8 mouse cellular contexts compared by ENCODE assay signal in genomic region chr1:85794106-85794771, GRCm38 (mm10). TPM values are rescaled to one million over a fixed set of nuclear protein-coding genes. Genes with fewer than 3 reads are reported as not detected.
DNase-seq lines count a peak whose midpoint lies in the region; ATAC-seq lines count a peak whose summit lies in the region.

No protein-coding gene starts in this region.

- H3K4me3 ChIP-seq in liver, embryonic 15.5 days (replicated peaks), result peak overlapping the region; percentile 96

- peak; percentile 62 for ATAC-seq in activated CD4-positive, CD25-positive, alpha-beta regulatory T cell, adult 4 months
- peak; percentile 69 for ATAC-seq in liver, embryonic 15.5 days (ENCODE audit: insufficient read depth)

- 0 out of 2 replicates have a peak, but pooled peaks cover 3% of the 10 kb centered on the region for H3K27me3 ChIP-seq in liver, embryonic 15.5 days

- H3K36me3 ChIP-seq in liver, embryonic 15.5 days (replicated peaks), result 0 out of 2 replicates have a peak, but pooled peaks cover 8% of the 10 kb centered on the region

- no peaks in the 10 kb centered on the region for H3K9me3 ChIP-seq in liver, embryonic 15.5 days (replicated peaks)

- H3K9ac ChIP-seq in liver, embryonic 15.5 days, result peak overlapping the region; percentile 93

- H3K27ac ChIP-seq in liver, embryonic 15.5 days (replicated peaks), result peak overlapping the region; percentile 90

- peak; percentile 71 for DNase-seq in CD4-positive, CD25-positive, alpha-beta regulatory T cell, adult 2 months (ENCODE audit: low read depth, low spot score)
- DNase-seq in embryo, embryonic 11.5 days (ENCODE audit: low read depth, low spot score), result peak; percentile 26
- peak; percentile 22 to 64 for DNase-seq in heart, adult 18-20 months
- peak; percentile 60 for DNase-seq in kidney, adult 11 months
- DNase-seq in neural tube, embryonic 10.5 days (ENCODE audit: extremely low spot score, low spot score), result peak; percentile 63
- peak; percentile 52 for DNase-seq in thymus, postnatal 0 days (ENCODE audit: low spot score)

- H3K4me1 ChIP-seq in liver, embryonic 15.5 days (replicated peaks), result peaks cover 26% of the 10 kb centered on the region

- peak overlapping the region; percentile 81 for H3K4me2 ChIP-seq in liver, embryonic 15.5 days

- under 1% methylated on average over 38 of the region's 38 CpGs for WGBS in liver, embryonic 15.5 days (ENCODE audit: insufficient replicate concordance)

RNA-seq across cellular contexts. Expression of gene Cab39, which starts 1.0 kb away (rescaled TPM):
- polyA plus RNA-seq in activated CD4-positive, CD25-positive, alpha-beta regulatory T cell, adult 4 months (2017; shearing (Covaris generic)), result 10 to 100 TPM; 45.1 to 58.3 TPM
- total RNA-seq in heart, adult 18-20 months (2021), result 100 to 1,000 TPM; 118 to 119 TPM
- polyA plus RNA-seq in liver, embryonic 15.5 days (2015; fragmentation: Nextera tagmentation; extraction: Ambion mirVana), result 11.2 and 12.1 TPM in 2 replicates
- polyA plus RNA-seq in thymus, postnatal 0 days (2015; fragmentation: Nextera tagmentation; extraction: Ambion mirVana), result 41.1 and 49.2 TPM in 2 replicates

RNA-seq across cellular contexts. Expression of gene A630001G21Rik, which starts 15.8 kb away (rescaled TPM):
- polyA plus RNA-seq in activated CD4-positive, CD25-positive, alpha-beta regulatory T cell, adult 4 months (2017; shearing (Covaris generic)), result 10 to 100 TPM; 36.4 to 40.2 TPM
- under 1 TPM; 0.65 to 0.82 TPM for total RNA-seq in heart, adult 18-20 months (2021)
- 1.9 and 2.8 TPM in 2 replicates for polyA plus RNA-seq in liver, embryonic 15.5 days (2015; fragmentation: Nextera tagmentation; extraction: Ambion mirVana)
- 18.0 and 20.3 TPM in 2 replicates for polyA plus RNA-seq in thymus, postnatal 0 days (2015; fragmentation: Nextera tagmentation; extraction: Ambion mirVana)

Comparison
In these comparisons a context has a peak if more than half of its experiments do, and no peak if none do; other contexts are left out.
1. Peak in every context shown above with its lines: DNase-seq, ATAC-seq, H3K4me3 ChIP-seq and H3K27ac ChIP-seq.